Mouse (Mus musculus) liver, postnatal 0 days (tissue): ENCODE data around the gene Btbd35f29.
"Not testable (repeated sequence)": the region's sequence is repeated elsewhere in the genome, so short reads cannot be mapped to it uniquely, and the experiment has no call there.

Source experiments
- CTCF ChIP-seq: sonication (generic); IDR thresholded peaks from 2 replicates; pipeline ENCODE4 v1.5.1; 2016; ENCODE audit warnings: antibody characterized with exemption, low read depth
- EP300 ChIP-seq: IDR thresholded peaks from 2 replicates; pipeline ENCODE4 v1.6.1; 2016; ENCODE audit warnings: antibody characterized with exemption, low read depth, mild to moderate bottlenecking

DNA sequence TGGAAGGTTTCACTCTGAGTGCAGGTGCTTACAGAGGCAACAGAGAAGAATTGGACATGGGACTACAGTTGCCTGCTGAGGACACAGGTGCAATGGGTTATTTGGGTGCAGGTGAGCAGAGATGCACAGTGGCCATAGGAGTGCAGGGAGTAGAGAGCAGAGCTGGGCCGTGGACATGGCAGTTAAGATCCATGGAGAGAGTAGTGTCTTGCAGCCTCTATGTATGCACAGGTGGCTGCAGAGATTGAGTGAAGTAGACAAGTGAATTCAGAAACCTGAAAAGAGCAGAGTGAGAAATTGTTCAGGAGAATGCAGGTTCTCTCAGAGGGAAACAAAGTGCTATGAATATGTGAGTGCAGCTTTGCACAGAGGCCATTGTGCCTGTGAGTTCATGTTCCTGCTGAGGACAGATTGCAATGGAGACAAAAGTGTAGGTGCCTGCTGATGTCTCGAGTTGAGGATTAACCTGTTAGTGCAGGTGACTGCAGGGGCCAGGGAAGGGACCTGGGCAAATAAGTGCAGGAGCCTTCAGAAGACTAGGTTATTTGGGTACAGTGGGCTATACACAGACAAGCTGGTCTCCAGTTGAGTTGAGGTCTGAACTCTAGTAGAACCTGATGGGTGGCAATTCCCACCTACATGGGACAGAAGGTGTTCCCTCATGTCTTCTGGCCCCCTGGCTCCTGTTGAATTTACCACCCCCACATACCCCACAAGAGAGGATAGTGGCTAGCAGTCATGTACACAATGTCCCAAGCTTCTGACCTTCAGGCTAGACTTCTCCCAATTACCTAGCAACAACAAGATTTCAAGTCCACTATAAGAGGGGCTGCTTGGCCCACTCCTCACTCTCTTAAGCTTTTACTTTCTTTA is 42.2 kb downstream of the Btbd35f29 start:
- TF ChIP-seq CTCF, EP300: not testable (repeated sequence)
